Mouse (Mus musculus) megakaryocyte-erythroid progenitor cell, adult 5-6 weeks (primary cell): ENCODE measurements around the gene Kif3c. TPM values are rescaled to one million over a fixed set of nuclear protein-coding genes. Genes with fewer than 3 reads are reported as not detected.

Experiments
- ATAC-seq: replicated peaks from 2 replicates; pipeline ENCODE4 v1.8.0; 2016; ENCODE audit warnings: mild to moderate bottlenecking, inconsistent platforms; ENCODE audit not compliant: severe bottlenecking, poor library complexity, low FRiP score, low TSS enrichment
- total RNA-seq, 2 experiments: library from RNA; stranded (forward) in 1 of 2; stranded (reverse) in 1 of 2; fragments of 200-1000, 215-1000 nt in 1 of 2; fragments of >200 nt in 1 of 2; fragmentation: Nextera tagmentation in 1 of 2; gene quantifications; 2 replicates each; pipeline ENCODE4 v1.2.3; 2014 to 2017

Gene Kif3c
- total RNA-seq, 2 experiments from 2014 or later, result 0.33 to 2.3 TPM

DNA sequence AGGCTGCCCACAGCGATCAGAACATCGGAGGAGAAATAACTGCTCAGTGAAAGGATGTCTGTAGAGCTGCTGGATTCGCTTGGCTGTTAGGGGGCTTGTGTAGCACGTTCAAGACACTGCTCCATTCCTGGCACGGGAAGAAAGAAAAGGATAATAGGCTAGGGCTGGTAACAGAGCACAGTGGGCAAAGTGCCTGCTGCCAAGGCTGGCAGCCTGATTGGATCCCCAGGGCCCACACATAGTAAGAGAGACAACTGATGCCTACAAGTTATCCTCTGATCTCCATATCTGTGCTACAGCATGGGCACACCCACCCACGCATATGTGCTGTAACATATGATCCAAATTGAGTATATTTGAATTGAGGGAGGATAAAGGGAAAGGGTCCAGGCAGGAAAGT is 41.7 kb downstream of the Kif3c start:
- ATAC-seq, result no peak

DNA sequence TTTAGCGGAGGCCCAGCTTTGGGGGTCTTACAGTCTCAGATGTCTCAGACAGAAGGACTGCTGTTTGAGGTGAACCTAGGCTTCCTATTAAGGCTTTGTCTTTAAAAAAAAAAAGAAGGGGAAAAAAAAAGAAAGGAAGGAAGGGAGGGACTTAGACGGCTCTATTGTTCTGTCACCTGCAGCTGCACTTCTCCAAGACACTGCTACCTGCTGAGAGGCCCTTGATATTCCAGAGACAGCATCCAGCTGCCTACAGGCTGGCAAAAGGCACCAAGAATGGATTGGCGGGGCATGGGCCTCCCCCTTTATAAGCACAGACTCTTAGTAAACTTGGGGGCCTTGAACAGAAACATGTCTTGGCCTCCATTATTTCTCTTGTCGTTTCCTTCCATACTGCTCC is 50.0 kb downstream of the Kif3c start:
- ATAC-seq, result no peak

DNA sequence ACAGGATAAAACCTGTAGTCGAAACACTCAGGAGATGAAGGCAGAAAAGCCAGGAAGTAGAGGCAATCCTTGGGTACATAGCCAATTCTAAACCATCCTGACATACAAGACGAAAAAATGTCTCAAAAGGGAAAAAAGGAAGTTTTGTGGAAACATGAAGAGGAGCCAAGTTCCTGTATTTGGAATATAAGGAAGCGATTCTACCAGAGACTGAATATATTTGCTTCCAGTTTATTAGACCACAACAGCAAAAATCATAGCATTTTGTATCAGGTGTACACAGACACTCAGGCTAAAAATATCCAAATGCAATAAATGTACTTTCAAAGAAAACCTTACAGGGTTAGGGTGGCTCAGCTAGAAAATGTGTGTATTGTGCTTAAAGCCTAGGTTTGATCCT is 53.8 kb downstream of the Kif3c start:
- no peak for ATAC-seq

DNA sequence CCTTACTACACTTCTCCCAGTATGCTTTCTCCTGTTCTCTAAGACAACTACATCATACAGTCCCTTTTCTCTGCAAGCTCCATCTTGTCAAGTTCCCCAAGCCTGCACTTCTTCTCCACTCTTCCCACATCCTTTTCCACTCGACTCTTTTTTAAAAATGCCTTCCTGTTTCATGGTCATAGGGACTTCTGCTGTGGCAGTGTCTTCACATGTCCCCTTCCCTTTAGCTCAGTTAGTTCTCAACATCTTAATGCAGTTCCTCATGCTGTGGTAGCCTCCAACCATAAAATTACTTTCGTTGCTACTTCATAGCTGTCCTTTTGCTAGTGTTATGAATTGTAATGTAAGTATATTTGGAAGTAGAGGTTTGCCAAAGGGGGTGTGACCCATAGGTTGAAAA is 55.6 kb downstream of the Kif3c start:
- no peak for ATAC-seq

DNA sequence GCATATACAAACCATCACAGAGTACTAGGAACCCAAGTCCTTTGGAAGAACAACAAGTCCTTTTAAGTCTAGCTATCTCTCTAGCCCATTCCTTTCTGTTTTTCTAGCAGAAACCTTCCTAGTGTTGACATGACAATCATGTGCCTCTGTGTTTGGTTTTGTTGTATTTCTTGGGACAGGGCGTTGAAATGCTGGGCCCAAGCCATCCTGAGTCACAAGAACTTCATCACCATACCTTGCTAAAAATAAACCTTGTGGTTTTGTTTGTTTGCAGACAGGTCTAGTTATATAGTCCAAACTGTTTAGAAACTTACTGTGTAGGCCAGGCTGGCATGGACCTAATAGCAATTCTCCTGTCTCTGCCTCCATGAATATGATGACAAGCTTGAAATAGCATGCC is 57.9 kb downstream of the Kif3c start:
- ATAC-seq, result no peak

DNA sequence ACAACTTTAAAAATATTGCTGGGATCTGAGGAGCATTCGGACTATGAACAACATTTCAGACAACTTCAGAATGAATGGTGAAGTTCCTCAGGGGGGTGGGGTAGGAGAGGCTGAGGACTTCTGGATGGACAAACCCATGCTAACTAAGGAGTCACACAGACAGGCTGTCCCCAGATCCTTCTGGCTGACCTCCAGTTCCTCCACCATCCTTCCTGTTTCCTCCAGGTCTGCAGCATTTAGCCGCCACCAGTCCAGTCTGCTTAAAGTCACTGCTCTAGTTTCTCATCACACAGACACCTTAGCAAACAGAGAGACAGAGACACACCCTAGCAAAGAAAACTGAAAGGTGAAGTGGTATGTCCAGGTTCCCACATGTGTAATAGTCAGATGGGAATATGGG is 59.2 kb downstream of the Kif3c start:
- no peak for ATAC-seq

DNA sequence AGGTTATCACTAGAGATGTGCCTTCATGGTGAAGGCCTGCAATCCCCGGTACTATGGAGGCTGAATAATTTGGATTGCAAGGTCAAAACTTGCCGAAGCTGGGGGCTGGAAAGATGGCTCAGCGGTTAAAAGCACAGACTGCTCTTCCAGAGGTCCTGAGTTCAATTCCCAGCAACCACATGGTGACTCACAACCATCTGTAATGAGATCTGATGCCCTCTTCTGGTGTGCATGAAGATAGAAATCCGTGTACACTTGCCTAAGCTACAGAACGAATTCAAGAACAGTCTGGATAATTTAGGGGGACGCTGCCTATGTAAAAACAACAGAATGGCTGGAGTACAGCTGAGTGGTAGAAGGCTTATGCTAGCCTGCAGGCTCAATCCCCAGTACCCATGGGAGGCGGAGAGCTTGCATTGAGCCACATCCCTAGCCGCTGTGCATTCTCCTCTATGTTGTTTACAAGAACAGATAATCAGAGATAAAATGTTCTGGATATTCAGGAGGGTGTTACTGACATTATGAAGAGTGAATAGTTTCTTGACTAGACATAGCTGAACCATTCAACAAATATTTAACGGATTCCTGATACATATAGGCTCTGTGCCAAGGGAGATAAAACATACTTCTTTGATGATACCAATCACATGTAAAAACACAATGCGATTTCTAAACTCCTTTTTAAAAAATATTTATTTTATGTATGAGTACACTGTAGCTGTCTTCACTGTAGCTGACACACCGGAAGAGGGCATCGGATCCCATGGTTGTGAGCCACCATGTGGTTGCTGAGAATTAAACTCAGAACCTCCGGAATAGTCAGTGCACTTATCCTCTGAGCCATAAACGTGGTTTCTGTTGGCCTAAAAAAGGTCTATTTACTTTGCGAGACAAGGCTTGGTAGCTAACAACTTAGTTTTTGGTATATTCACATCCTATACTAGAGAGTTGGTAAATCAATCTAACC is 60.7 kb downstream of the Kif3c start:
- peak; percentile 12 for ATAC-seq

DNA sequence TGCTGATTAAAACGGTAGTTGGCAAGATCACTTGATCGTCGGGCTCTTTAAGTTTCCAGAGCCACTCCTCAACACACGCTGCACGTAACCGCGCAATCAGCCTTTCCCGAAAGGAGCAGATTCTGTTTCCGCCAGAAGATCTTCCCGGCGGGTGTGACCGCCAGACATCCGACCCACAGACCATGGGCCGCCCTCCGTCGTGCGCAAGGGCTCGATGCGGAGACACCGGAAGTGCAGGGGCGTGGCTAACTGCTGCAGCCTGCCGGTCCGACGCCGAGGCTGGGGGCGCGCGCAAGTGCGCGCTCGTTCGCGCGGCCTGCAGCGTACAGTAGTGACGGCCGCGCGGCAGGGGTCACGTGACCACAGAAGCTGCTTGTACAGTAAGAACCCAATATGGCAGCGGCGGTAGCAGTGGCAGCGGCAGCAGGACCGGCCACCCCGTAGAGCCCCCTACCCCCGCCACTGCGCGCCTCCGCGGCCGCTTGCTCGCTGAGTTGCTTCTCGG is 61.6 kb downstream of the Kif3c start, which contains the start of gene Asxl2:
Asxl2 (plus strand) TSS at position 328 of the 505 bp plus-strand sequence.
- peak; percentile 83 for ATAC-seq

DNA sequence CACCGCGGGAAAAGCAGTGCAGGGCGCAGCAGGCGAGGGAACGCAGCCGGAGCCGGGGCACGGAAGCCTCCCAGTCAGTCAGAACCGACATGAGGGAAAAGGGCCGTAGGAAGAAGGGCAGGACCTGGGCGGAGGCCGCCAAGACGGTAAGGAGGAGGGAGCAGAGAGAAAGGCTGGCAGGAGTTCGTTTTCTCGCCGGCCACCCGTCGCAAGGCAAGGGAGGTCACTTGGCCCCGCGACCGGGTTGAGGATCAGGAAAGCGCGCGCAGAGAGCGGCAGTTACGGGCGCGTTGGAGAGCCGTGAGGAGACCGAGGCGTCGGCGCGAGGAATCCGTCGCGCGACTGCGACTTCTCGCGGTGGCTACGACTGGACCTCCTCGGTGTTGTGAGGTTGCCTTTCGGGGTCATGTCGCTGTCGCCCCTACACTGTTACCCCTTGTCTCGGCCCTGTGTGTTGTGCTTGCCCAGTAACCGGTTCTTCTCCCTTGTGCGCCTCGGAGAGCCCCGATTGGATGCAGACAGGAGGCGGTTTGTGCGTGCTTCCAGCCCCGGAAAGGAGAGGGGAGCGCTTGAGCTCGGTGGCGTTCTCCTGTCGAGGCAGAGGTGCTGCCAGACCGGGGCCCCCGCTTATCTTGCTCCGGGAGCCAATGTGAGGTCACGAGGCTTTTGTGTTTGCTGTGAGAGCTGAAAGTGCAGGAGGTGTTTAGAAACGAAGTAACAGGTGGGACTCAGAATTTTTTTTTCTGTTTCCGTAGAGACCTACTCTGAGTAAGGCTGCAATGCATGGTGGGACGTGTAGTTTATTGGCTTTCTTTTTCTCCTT is 62.3 kb downstream of the Kif3c start:
- ATAC-seq, result peak; percentile 77

DNA sequence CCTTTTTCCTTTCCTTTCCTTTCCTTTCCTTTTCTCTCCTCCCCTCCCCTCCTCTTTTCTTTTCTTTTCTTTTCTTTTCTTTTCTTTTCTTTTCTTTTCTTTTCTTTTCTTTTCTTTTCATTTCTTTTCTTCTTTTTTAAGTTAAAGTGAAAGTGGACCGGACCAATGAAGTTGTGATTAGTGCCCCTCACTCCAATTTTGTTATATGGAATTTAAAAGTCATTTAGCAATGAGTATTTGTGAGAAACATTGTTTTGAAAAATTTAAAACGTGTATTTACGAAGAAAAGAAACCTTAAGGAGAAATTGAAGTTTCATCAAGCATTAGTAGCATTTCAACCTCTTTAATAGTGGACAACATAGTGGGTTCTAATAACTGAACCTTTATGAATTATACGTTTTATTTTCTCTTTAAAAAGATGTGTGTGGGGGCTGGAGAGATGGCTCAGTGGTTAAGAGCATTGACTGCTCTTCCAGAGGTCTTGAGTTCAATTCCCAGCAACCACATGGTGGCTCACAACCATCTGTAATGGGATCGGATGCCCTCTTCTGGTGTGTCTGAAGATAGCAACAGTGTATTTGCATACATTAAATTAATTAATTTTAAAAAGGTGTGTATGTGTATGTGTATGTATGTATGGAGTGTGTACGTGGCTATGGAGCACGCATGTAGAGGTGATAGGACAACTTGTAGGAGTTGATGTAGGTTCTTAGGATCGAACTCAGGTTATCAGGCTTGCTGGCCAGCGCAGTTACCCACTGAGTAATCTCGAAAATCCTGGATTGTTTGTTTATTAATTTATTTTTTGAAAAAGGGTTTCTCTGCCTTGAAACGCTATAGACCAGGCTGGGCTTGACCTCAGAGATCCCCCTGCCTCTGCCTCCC is 63.2 kb downstream of the Kif3c start:
- no peak for ATAC-seq

DNA sequence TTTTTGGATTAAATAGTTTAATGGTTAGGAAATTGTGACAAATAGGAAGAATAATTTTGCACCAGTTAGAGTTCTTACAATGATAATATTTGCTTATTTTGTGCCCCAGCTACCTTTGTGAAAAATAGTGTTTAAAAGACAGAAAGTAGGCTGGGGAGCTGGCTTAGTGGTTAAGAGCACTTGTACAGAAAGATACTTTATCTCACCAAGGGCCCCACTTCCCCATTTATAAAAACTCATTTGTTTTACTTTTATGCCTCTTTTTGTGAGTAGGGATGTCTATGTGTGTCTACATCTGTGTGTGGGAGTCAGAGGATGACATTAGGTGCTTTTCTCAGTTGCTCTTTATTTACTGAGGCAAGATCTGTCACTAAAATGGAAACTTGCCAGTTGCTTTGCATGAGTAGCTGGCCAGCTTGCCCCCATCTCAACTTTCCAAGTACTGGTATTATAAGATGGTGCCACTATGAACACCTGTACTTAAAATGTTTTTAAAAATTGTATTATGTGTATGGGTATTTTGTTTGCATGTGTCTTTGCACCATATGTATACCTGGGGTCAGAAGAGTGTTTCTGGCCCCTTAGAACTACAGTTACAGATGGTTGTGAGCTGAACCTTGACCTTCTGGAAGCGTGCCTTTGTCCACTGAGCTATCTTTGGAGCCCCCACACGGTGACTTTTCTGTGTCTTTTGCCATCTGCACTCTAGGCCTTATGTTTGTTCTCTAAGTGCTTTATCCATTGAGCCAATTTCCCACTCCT is 64.9 kb downstream of the Kif3c start:
- no peak for ATAC-seq

DNA sequence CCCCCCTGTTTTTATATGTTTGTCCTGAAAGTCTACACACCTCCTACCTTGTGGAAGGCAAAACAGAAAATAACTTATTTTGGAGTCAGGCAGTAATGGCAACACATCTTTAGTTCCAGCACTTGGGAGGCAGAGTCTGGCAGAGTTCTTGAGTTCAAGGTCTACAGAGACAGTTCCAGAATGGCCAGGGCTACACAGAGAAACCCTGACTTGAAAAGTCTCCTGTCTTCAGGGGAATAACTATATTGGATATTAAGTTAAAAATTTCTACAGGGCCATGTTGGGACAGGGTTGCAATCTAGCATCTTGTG is 65.5 kb downstream of the Kif3c start:
- no peak for ATAC-seq

DNA sequence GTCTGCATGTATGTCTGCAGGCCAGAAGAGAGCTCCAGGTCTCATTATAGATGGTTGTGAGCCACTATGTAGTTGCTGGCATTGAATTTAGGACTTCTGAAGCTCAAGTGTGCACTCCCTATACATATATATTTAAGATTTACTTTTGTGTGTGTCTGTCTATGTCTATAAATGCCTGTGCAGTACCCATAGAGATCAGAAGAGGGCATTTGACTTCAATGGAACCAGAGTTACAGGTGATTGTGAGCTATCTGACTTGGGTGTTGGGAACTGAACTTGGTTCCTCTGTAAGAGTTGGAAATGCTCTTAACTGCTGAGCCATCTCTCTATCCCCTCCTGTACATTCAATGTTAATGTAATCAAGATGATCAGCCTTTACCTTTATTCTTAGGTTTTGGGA is 66.1 kb downstream of the Kif3c start:
- no peak for ATAC-seq

DNA sequence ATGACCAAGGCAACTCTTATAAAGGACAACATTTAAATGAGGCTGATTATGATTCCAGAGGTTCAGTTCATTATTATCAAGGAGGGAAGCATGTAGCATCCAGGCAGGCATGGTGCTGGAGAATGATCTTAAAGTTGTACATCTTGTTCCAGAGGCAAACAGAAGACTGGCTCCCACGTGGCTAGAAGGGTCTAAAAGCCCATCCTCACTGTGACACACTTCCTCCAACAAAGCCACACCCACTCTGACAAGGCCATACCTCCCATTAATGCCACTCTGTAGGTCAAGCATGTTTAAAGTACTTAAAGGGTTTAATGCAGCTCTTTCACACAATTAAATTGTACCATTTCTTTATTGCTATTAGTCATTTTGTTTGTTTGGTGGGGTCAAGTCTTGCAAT is 68.8 kb downstream of the Kif3c start:
- no peak for ATAC-seq

DNA sequence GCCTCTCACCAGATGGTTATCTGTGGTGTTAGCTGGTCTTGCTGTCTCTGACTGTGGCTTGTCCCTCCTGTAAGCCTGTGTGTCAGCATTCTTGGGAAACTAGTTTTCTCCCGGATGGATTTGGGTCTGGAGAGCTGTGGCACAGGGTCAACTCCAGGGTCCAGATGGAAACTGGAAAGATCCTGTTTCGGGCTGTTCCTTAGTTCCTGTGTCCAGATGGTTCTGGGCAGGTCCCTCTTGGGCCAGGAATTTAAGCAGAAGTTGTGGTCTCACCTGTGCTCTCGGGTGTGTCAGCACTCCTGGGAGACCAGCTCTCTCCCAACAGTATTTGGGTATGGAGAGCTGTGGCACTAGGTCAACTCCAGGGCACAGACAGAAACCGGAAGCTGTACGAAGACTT is 71.5 kb downstream of the Kif3c start:
- no peak for ATAC-seq

DNA sequence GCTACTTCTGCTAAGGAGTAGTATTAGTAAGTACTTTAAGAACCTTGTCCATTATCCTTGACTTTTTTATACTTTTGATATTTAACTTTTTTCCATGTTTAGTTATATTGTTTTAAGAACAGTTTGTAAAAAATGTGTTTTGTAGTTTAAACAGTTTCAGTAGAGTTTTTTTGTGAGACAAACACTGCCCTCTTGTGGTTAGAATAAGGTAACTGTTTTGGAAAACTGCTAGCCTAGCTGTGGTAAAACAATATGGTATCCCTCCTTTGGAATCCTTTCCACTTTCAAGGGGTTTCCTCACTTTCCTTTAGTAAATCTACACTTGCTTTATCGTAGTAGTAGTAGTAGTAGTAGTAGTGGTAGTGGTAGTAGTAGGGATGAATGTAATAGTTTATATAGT is 72.9 kb downstream of the Kif3c start:
- ATAC-seq, result no peak

DNA sequence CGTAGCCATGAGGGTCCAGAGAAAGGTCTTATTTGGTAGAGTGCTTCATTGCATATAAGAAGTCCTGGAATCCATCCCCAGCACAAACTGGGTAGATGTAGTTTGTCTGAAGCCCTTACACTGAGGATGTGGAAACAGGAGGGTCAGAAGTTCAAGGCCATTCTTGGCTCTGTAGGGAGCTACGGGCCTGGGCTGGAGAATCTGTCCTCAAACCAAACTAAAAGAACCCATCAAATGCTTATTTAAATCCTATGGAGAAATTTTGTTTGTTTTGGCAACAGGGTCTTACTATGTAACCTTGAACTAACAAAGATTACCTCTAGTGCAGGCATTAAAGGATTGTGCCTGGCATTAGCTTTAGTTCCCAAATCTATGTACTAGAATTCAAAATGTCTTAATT is 76.0 kb downstream of the Kif3c start:
- ATAC-seq, result peak; percentile 38; the same call in 1 of the 2 replicates

DNA sequence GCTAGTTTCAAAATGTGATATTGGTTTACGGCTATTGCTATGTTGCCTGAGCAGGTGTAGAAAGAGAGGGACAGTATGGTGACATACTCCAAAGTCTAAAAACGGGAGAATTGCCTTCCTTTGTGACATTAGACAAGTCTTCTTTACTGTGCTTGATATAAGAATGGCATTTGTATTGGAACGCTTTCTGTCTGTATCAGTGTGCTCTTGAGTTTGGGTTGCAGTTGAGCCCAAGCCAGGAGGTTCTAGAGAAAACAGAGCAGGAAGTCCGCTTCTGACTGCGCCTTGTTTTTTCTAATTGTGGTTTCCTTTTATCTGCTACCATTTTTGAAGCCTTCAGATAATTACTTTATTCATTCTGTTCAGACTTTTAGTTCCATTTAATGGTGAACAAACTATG is 76.4 kb downstream of the Kif3c start:
- ATAC-seq, result peak; percentile 79

DNA sequence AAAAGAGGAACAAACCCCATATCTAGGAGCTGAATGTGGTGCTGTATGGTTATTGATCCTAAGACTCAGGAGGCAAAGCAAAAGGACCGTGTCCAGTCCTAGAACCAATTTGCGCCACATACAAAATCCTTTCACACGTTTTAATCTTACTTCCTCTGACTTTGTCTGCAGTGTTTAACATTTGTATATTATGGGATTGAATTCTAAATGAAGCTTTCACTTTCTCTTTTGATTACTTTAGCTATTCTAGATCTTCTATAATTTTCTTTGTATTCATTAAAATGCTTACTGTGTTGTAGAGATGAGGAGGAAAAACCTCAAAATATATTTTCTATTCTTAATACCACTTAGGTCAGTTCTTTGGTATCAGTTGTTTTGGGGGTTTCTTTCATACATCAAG is 88.6 kb downstream of the Kif3c start:
- ATAC-seq, result no peak
